Mouse (Mus musculus) left cerebral cortex, postnatal 14 days (tissue): ENCODE data around the gene Gdpd3. TPM values are rescaled to one million over a fixed set of nuclear protein-coding genes. Genes with fewer than 3 reads are reported as not detected.
"Not testable (repeated sequence)": the region's sequence is repeated elsewhere in the genome, so short reads cannot be mapped to it uniquely, and the experiment has no call there.

ENCODE experiments used
- DNase-seq, 2 experiments: peaks; one replicate each; pipeline ENCODE4 v3.0.0; 2021 to 2022; ENCODE audit warnings: low spot score in 2 of 2, mixed read lengths in 1 of 2
- intact Hi-C: fragments of 180-260 bp; cut with DNase I; formaldehyde crosslinking; loops from one replicate; pipeline ENCODE4 v1.15.1; 2025
- total RNA-seq, 2 experiments: library from RNA; stranded (reverse); gene quantifications; 2 replicates each; pipeline ENCODE4 v1.2.3; 2021

The Gdpd3 gene
- total RNA-seq, 2 experiments from 2014 or later = 2.0 to 2.5 TPM

GRCm38 (mm10) chr7:126759672-126760390, 6.3 kb upstream of the Gdpd3 start:
- no peak for DNase-seq
- intact Hi-C loops = loop anchor here (5.0 kb wide), 1 partner anchor 58 kb away; no protein-coding TSS in a partner anchor

- DNase-seq = no peak
- intact Hi-C loops = loop anchor here (5.0 kb wide), 1 partner anchor 58 kb away; no protein-coding TSS in a partner anchor
These were observed 5.7 kb upstream of the Gdpd3 start for GRCm38 (mm10) chr7:126760391-126760802.

GRCm38 (mm10) chr7:126760956-126761355, 5.2 kb upstream of the Gdpd3 start:
- DNase-seq = no peak
- intact Hi-C loops = loop anchor here (5.0 kb wide), 1 partner anchor 59 kb away; no protein-coding TSS in a partner anchor

GRCm38 (mm10) chr7:126761529-126762067, 4.5 kb upstream of the Gdpd3 start:
- intact Hi-C loops = loop anchor here (5.0 kb wide), 1 partner anchor 59 kb away; no protein-coding TSS in a partner anchor
- DNase-seq = no peak

- peak; percentile 72 to 82 for DNase-seq
- intact Hi-C loops = loop anchor here (5.0 kb wide), 1 partner anchor 60 kb away; no protein-coding TSS in a partner anchor
These were observed 3.6 kb upstream of the Gdpd3 start for GRCm38 (mm10) chr7:126762471-126763008.

- no peak for DNase-seq
- intact Hi-C loops = no loop called here
These were observed 594 bp upstream of the Gdpd3 start for GRCm38 (mm10) chr7:126765540-126765939.

GRCm38 (mm10) chr7:126767001-126767400, 867 bp downstream of the Gdpd3 start:
- DNase-seq = no peak
- intact Hi-C loops = no loop called here

GRCm38 (mm10) chr7:126770784-126771183, 4.7 kb downstream of the Gdpd3 start:
- intact Hi-C loops = no loop called here
- DNase-seq = no peak

GRCm38 (mm10) chr7:126773351-126773750, 7.2 kb downstream of the Gdpd3 start:
- intact Hi-C loops = no loop called here

GRCm38 (mm10) chr7:126774463-126774862, 8.3 kb downstream of the Gdpd3 start:
- intact Hi-C loops = no loop called here
- no peak for DNase-seq

More at GRCm38 (mm10) chr7:126773351-126773750, 7.2 kb downstream of the Gdpd3 start:
- no peak for DNase-seq

GRCm38 (mm10) chr7:126775185-126775977, 9.2 kb downstream of the Gdpd3 start:
- DNase-seq = no peak
- intact Hi-C loops = loop anchor here (5.0 kb wide), 1 partner anchor 73 kb away; no protein-coding TSS in a partner anchor

GRCm38 (mm10) chr7:126775978-126776234, 9.8 kb downstream of the Gdpd3 start:
- no peak for DNase-seq
- intact Hi-C loops = loop anchor here (5.0 kb wide), 1 partner anchor 74 kb away; no protein-coding TSS in a partner anchor

- intact Hi-C loops = loop anchor here (5.0 kb wide), 1 partner anchor 74 kb away; no protein-coding TSS in a partner anchor
These were observed 10.5 kb downstream of the Gdpd3 start, which contains the start of gene Ypel3 for GRCm38 (mm10) chr7:126776598-126777057. Gene Ypel3 (plus strand): TSS chr7:126776955.

GRCm38 (mm10) chr7:126777476-126777875, 11.3 kb downstream of the Gdpd3 start:
- intact Hi-C loops = loop anchor here (5.0 kb wide), 1 partner anchor 75 kb away; no protein-coding TSS in a partner anchor
- no peak for DNase-seq

More at GRCm38 (mm10) chr7:126776598-126777057, 10.5 kb downstream of the Gdpd3 start, which contains the start of gene Ypel3:
- peak; percentile 95 for DNase-seq

GRCm38 (mm10) chr7:126778147-126778546, 12.0 kb downstream of the Gdpd3 start:
- intact Hi-C loops = loop anchor here (5.0 kb wide), 1 partner anchor 76 kb away; no protein-coding TSS in a partner anchor
- no peak for DNase-seq

- DNase-seq = not testable (repeated sequence)
- intact Hi-C loops = loop anchor here (5.0 kb wide), 1 partner anchor 77 kb away; no protein-coding TSS in a partner anchor
These were observed 13.0 kb downstream of the Gdpd3 start for GRCm38 (mm10) chr7:126779101-126779500.

- intact Hi-C loops = loop anchor here (5.0 kb wide), 1 partner anchor 78 kb away; no protein-coding TSS in a partner anchor
- DNase-seq = peak; percentile 90 to 93
These were observed 14.1 kb downstream of the Gdpd3 start for GRCm38 (mm10) chr7:126779983-126780970.
